Mouse (Mus musculus): Measurements from ENCODE around the gene Begain. TPM values are rescaled to one million over a fixed set of nuclear protein-coding genes. Genes with fewer than 3 reads are reported as not detected.

The Begain gene
- polyA plus RNA-seq, 1 experiment: 4.6 TPM

- Histone ChIP-seq H3K36me3 (ENCODE audit: control insufficient read depth, insufficient read depth, low read length) (no peaks in the 10 kb centered on the region), H3K4me3 (ENCODE audit: control insufficient read depth, low read depth, low read length) (no peak overlapping the region), H3K27ac (ENCODE audit: control insufficient read depth, insufficient read depth, low read depth, low read length) (no peak overlapping the region), H3K4me1 (ENCODE audit: control insufficient read depth, insufficient read depth, low read length) (peaks cover 9% of the 10 kb centered on the region), H3K27me3 (ENCODE audit: control insufficient read depth, insufficient read depth, low read length) (no peaks in the 10 kb centered on the region)
- no peak for TF ChIP-seq POLR2A (IDR thresholded peaks at IDR 0.05; ENCODE audit: control insufficient read depth, low read depth, low read length)
- no peak for TF ChIP-seq CTCF (IDR thresholded peaks at IDR 0.05; ENCODE audit: control insufficient read depth, insufficient read depth, insufficient replicate concordance, low read depth, low read length)
Measured at GRCm38 (mm10) chr12:109037026-109037425, 31.0 kb downstream of the Begain start.

- Histone ChIP-seq H3K36me3 (ENCODE audit: control insufficient read depth, insufficient read depth, low read length) (no peaks in the 10 kb centered on the region), H3K27me3 (ENCODE audit: control insufficient read depth, insufficient read depth, low read length) (no peaks in the 10 kb centered on the region), H3K4me1 (ENCODE audit: control insufficient read depth, insufficient read depth, low read length) (no peaks in the 10 kb centered on the region), H3K4me3 (ENCODE audit: control insufficient read depth, low read depth, low read length) (no peak overlapping the region), H3K27ac (ENCODE audit: control insufficient read depth, insufficient read depth, low read depth, low read length) (no peak overlapping the region)
- TF ChIP-seq CTCF (IDR thresholded peaks at IDR 0.05; ENCODE audit: control insufficient read depth, insufficient read depth, insufficient replicate concordance, low read depth, low read length): no peak
Measured at GRCm38 (mm10) chr12:109023780-109024179, 44.2 kb downstream of the Begain start.

GRCm38 (mm10) chr12:109022966-109023365 lies 45.1 kb downstream of the Begain start:
- no peaks in the 10 kb centered on the region for H3K36me3 ChIP-seq (ENCODE audit: control insufficient read depth, insufficient read depth, low read length)
- no peak for TF ChIP-seq POLR2A (IDR thresholded peaks at IDR 0.05; ENCODE audit: control insufficient read depth, low read depth, low read length)
- TF ChIP-seq CTCF (IDR thresholded peaks at IDR 0.05; ENCODE audit: control insufficient read depth, insufficient read depth, insufficient replicate concordance, low read depth, low read length): no peak
- H3K27me3 ChIP-seq (ENCODE audit: control insufficient read depth, insufficient read depth, low read length): no peaks in the 10 kb centered on the region
- H3K4me1 ChIP-seq (ENCODE audit: control insufficient read depth, insufficient read depth, low read length): no peaks in the 10 kb centered on the region
- H3K4me3 ChIP-seq (ENCODE audit: control insufficient read depth, low read depth, low read length): no peak overlapping the region
- no peak overlapping the region for H3K27ac ChIP-seq (ENCODE audit: control insufficient read depth, insufficient read depth, low read depth, low read length)

GRCm38 (mm10) chr12:109022181-109022691 lies 45.8 kb downstream of the Begain start:
- H3K27ac ChIP-seq (ENCODE audit: control insufficient read depth, insufficient read depth, low read depth, low read length): no peak overlapping the region
- H3K36me3 ChIP-seq (ENCODE audit: control insufficient read depth, insufficient read depth, low read length): no peaks in the 10 kb centered on the region
- no peak for TF ChIP-seq POLR2A (IDR thresholded peaks at IDR 0.05; ENCODE audit: control insufficient read depth, low read depth, low read length)
- TF ChIP-seq CTCF (IDR thresholded peaks at IDR 0.05; ENCODE audit: control insufficient read depth, insufficient read depth, insufficient replicate concordance, low read depth, low read length): no peak
- H3K4me3 ChIP-seq (ENCODE audit: control insufficient read depth, low read depth, low read length): no peak overlapping the region
- no peaks in the 10 kb centered on the region for H3K4me1 ChIP-seq (ENCODE audit: control insufficient read depth, insufficient read depth, low read length)
- H3K27me3 ChIP-seq (ENCODE audit: control insufficient read depth, insufficient read depth, low read length): no peaks in the 10 kb centered on the region

DNA sequence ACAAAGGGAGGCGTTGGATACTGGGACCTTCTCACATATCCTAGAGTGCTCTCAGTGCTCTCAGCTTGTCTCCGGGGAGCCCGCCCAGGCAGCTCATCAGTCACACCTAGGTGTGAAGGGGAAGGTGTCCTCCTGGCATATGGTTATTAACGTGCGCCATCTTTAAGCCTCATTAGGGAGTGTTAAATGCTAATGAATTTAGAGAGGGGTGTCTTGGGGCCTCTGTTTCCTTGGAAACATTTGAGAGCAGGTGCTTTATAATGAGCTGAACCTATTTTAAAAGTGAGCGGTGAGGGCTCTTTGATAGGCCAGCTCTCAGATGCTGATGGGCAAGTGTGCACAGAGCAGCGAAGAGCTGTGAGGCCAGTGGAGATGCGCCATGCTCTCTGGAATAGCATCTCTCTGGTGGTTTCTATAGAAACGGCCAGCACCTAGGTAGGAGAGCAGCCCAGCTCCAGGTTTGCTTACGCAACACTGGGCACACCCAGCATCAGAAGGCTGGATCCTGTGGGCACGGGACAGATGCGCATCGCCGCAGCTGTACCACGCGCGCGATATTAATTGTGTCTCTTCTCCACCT lies 57.9 kb downstream of the Begain start:
- Histone ChIP-seq H3K36me3 (ENCODE audit: control insufficient read depth, insufficient read depth, low read length) (no peaks in the 10 kb centered on the region), H3K4me1 (ENCODE audit: control insufficient read depth, insufficient read depth, low read length) (no peaks in the 10 kb centered on the region), H3K27me3 (ENCODE audit: control insufficient read depth, insufficient read depth, low read length) (no peaks in the 10 kb centered on the region), H3K27ac (ENCODE audit: control insufficient read depth, insufficient read depth, low read depth, low read length) (no peak overlapping the region), H3K4me3 (ENCODE audit: control insufficient read depth, low read depth, low read length) (no peak overlapping the region)
- no peak for TF ChIP-seq CTCF (IDR thresholded peaks at IDR 0.05; ENCODE audit: control insufficient read depth, insufficient read depth, insufficient replicate concordance, low read depth, low read length)
- TF ChIP-seq POLR2A (IDR thresholded peaks at IDR 0.05; ENCODE audit: control insufficient read depth, low read depth, low read length): no peak

GRCm38 (mm10) chr12:109002978-109003377 lies 65.0 kb downstream of the Begain start:
- Histone ChIP-seq H3K36me3 (ENCODE audit: control insufficient read depth, insufficient read depth, low read length) (no peaks in the 10 kb centered on the region), H3K4me1 (ENCODE audit: control insufficient read depth, insufficient read depth, low read length) (no peaks in the 10 kb centered on the region), H3K27me3 (ENCODE audit: control insufficient read depth, insufficient read depth, low read length) (no peaks in the 10 kb centered on the region), H3K27ac (ENCODE audit: control insufficient read depth, insufficient read depth, low read depth, low read length) (no peak overlapping the region), H3K4me3 (ENCODE audit: control insufficient read depth, low read depth, low read length) (no peak overlapping the region)
- TF ChIP-seq CTCF (IDR thresholded peaks at IDR 0.05; ENCODE audit: control insufficient read depth, insufficient read depth, insufficient replicate concordance, low read depth, low read length) (no peak), POLR2A (IDR thresholded peaks at IDR 0.05; ENCODE audit: control insufficient read depth, low read depth, low read length) (no peak)

GRCm38 (mm10) chr12:108997249-108997648 lies 70.8 kb downstream of the Begain start:
- no peak overlapping the region for H3K4me3 ChIP-seq (ENCODE audit: control insufficient read depth, low read depth, low read length)

More at GRCm38 (mm10) chr12:108997249-108997648, 70.8 kb downstream of the Begain start:
- H3K27me3 ChIP-seq (ENCODE audit: control insufficient read depth, insufficient read depth, low read length): no peaks in the 10 kb centered on the region
- TF ChIP-seq POLR2A (IDR thresholded peaks at IDR 0.05; ENCODE audit: control insufficient read depth, low read depth, low read length) (no peak), CTCF (IDR thresholded peaks at IDR 0.05; ENCODE audit: control insufficient read depth, insufficient read depth, insufficient replicate concordance, low read depth, low read length) (no peak)
- H3K27ac ChIP-seq (ENCODE audit: control insufficient read depth, insufficient read depth, low read depth, low read length): no peak overlapping the region
- H3K4me1 ChIP-seq (ENCODE audit: control insufficient read depth, insufficient read depth, low read length): no peaks in the 10 kb centered on the region
- no peaks in the 10 kb centered on the region for H3K36me3 ChIP-seq (ENCODE audit: control insufficient read depth, insufficient read depth, low read length)

Measured in testis, adult 2 months (tissue).